Mouse (Mus musculus): ENCODE results near the gene Tyrp1. TPM values are rescaled to one million over a fixed set of nuclear protein-coding genes. Genes with fewer than 3 reads are reported as not detected.

Gene Tyrp1
- polyA plus RNA-seq, 1 experiment from 2014 or later, result 0.55 TPM

Other genes starting within 250 kb of the Tyrp1 start
- gene Lurap1l, start 76.5 kb downstream of the Tyrp1 start, polyA plus RNA-seq (2015; fragmentation: Nextera tagmentation; extraction: Ambion mirVana), result 14.6 and 14.7 TPM in 2 replicates

All from neural tube, embryonic 15.5 days (tissue).